Mouse (Mus musculus) 416B (cell line): ENCODE measurements around the gene Pacsin2.
"Not testable (repeated sequence)": the region's sequence is repeated elsewhere in the genome, so short reads cannot be mapped to it uniquely, and the experiment has no call there.

ENCODE experiments used
- DNase-seq: peaks from one replicate; pipeline ENCODE4 v3.0.0; 2011; ENCODE audit warnings: low read depth

Pacsin2 gene

GRCm38 (mm10) chr15:83374076-83374475 is 90.3 kb downstream of the Pacsin2 start:
- DNase-seq: no peak

- DNase-seq: peak; percentile 21
These were observed 95.7 kb downstream of the Pacsin2 start for GRCm38 (mm10) chr15:83368702-83369101.

- DNase-seq: no peak
These were observed 96.1 kb downstream of the Pacsin2 start for GRCm38 (mm10) chr15:83368261-83368660.

GRCm38 (mm10) chr15:83366933-83367552 is 97.4 kb downstream of the Pacsin2 start:
- no peak for DNase-seq

GRCm38 (mm10) chr15:83365697-83366096 is 98.7 kb downstream of the Pacsin2 start:
- peak; percentile 18 for DNase-seq

GRCm38 (mm10) chr15:83364194-83364593 is 100.2 kb downstream of the Pacsin2 start:
- DNase-seq: no peak

GRCm38 (mm10) chr15:83362813-83363212 is 101.6 kb downstream of the Pacsin2 start:
- DNase-seq: not testable (repeated sequence)

- not testable (repeated sequence) for DNase-seq
These were observed 103.5 kb downstream of the Pacsin2 start for GRCm38 (mm10) chr15:83360899-83361298.

GRCm38 (mm10) chr15:83360140-83360539 is 104.3 kb downstream of the Pacsin2 start:
- no peak for DNase-seq

- no peak for DNase-seq
These were observed 105.9 kb downstream of the Pacsin2 start for GRCm38 (mm10) chr15:83358476-83358875.

- no peak for DNase-seq
These were observed 112.9 kb downstream of the Pacsin2 start for GRCm38 (mm10) chr15:83351546-83351945.

- no peak for DNase-seq
These were observed 113.5 kb downstream of the Pacsin2 start for GRCm38 (mm10) chr15:83350859-83351258.

- peak; percentile 92 for DNase-seq
These were observed 114.3 kb downstream of the Pacsin2 start, which contains the start of gene Arfgap3 for GRCm38 (mm10) chr15:83349954-83350711. Gene Arfgap3 (minus strand): TSS chr15:83350247.

- DNase-seq: no peak
These were observed 115.0 kb downstream of the Pacsin2 start for GRCm38 (mm10) chr15:83349225-83349953.

GRCm38 (mm10) chr15:83348747-83349146 is 115.7 kb downstream of the Pacsin2 start:
- DNase-seq: no peak

GRCm38 (mm10) chr15:83345898-83346529 is 118.4 kb downstream of the Pacsin2 start:
- no peak for DNase-seq

GRCm38 (mm10) chr15:83344956-83345355 is 119.5 kb downstream of the Pacsin2 start:
- peak; percentile 81 for DNase-seq

- peak; percentile 86 for DNase-seq
These were observed 120.2 kb downstream of the Pacsin2 start for GRCm38 (mm10) chr15:83344157-83344556.

- DNase-seq: no peak
These were observed 125.5 kb downstream of the Pacsin2 start for GRCm38 (mm10) chr15:83338908-83339307.

- DNase-seq: no peak
These were observed 126.2 kb downstream of the Pacsin2 start for GRCm38 (mm10) chr15:83337903-83338870.

- DNase-seq: peak; percentile 33
These were observed 132.0 kb downstream of the Pacsin2 start for GRCm38 (mm10) chr15:83332373-83332772.
